Mouse (Mus musculus) retina, postnatal 1 day (tissue): ENCODE results near the gene Fgf23.

ENCODE experiments used
- DNase-seq: peaks from one replicate; pipeline ENCODE4 v3.0.0-alpha.2; 2012

Fgf23 gene

GRCm38 (mm10) chr6:127122221-127122806 is 49.6 kb downstream of the Fgf23 start:
- DNase-seq, result peak; percentile 34

- no peak for DNase-seq
These were observed 50.3 kb downstream of the Fgf23 start for GRCm38 (mm10) chr6:127122996-127123395.

GRCm38 (mm10) chr6:127123506-127123905 is 50.8 kb downstream of the Fgf23 start:
- no peak for DNase-seq

GRCm38 (mm10) chr6:127129659-127130058 is 57.0 kb downstream of the Fgf23 start:
- DNase-seq, result no peak

GRCm38 (mm10) chr6:127130377-127130776 is 57.7 kb downstream of the Fgf23 start:
- no peak for DNase-seq
